Mouse (Mus musculus): ENCODE results near the gene Mfsd14b. TPM values are rescaled to one million over a fixed set of nuclear protein-coding genes. Genes with fewer than 3 reads are reported as not detected.

The Mfsd14b gene
- polyA plus RNA-seq (2012; rRNA removed): 31.1 and 35.5 TPM in 2 replicates
- polyA plus RNA-seq (2014; fragmentation: Nextera tagmentation; extraction: Ambion mirVana): 70.6 and 73.9 TPM in 2 replicates

GRCm38 (mm10) chr13:65112459-65113110 is at the start of gene Mfsd14b:
TSS of gene Mfsd14b (minus strand) at chr13:65112975.
- Histone ChIP-seq H3K4me1 (ENCODE audit: control insufficient read depth, insufficient read depth, low read length) (peaks cover 5% of the 10 kb centered on the region; the same call in 1 of the 2 replicates), H3K9ac (ENCODE audit: low read depth, low read length, severe bottlenecking) (peak within 1 kb of the TSS; percentile 97), H3K4me2 (replicated peaks; ENCODE audit: low read depth, low read length, severe bottlenecking) (peak within 1 kb of the TSS; percentile 76), H3K9me3 (ENCODE audit: control insufficient read depth, low read length) (no peaks in the 10 kb centered on the region), H3K27ac (replicated peaks; ENCODE audit: low read depth, low read length) (peak within 1 kb of the TSS; percentile 92), H3K4me3 (replicated peaks; ENCODE audit: low read length) (peak within 1 kb of the TSS; percentile 90), H3K36me3 (ENCODE audit: control insufficient read depth, insufficient read depth, low read length) (no peaks in the 10 kb centered on the region), H3K27me3 (ENCODE audit: control insufficient read depth, insufficient read depth, low read length) (no peaks in the 10 kb centered on the region)
- ATAC-seq (ENCODE audit: low FRiP score, low read depth): peak; percentile 100
- under 1% methylated on average over 59 of the region's 60 CpGs for WGBS
- peak; percentile 98 for DNase-seq (ENCODE audit: low spot score)
- peak; percentile 81; the same call in 1 of the 2 replicates for TF ChIP-seq POLR2A (IDR thresholded peaks at IDR 0.05; ENCODE audit: borderline replicate concordance, extremely low read depth, insufficient read depth, insufficient read length)

GRCm38 (mm10) chr13:65149940-65150339 is 37.2 kb upstream of the Mfsd14b start, which contains the start of gene Olfr466:
TSS of gene Olfr466 (plus strand) at chr13:65150240.
- Histone ChIP-seq H3K4me2 (replicated peaks; ENCODE audit: low read depth, low read length, severe bottlenecking) (no peak within 1 kb of the TSS), H3K4me1 (ENCODE audit: control insufficient read depth, insufficient read depth, low read length) (no peaks in the 10 kb centered on the region), H3K9me3 (ENCODE audit: control insufficient read depth, low read length) (no peaks in the 10 kb centered on the region), H3K27ac (replicated peaks; ENCODE audit: low read depth, low read length) (no peak within 1 kb of the TSS), H3K27me3 (ENCODE audit: control insufficient read depth, insufficient read depth, low read length) (no peaks in the 10 kb centered on the region), H3K36me3 (ENCODE audit: control insufficient read depth, insufficient read depth, low read length) (no peaks in the 10 kb centered on the region), H3K9ac (ENCODE audit: low read depth, low read length, severe bottlenecking) (no peak within 1 kb of the TSS), H3K4me3 (replicated peaks; ENCODE audit: low read length) (no peak within 1 kb of the TSS)
- DNase-seq (ENCODE audit: low spot score): no peak
- 73% methylated on average over 1 of the region's 1 CpGs for WGBS
- no peak for ATAC-seq (ENCODE audit: low FRiP score, low read depth)
- TF ChIP-seq POLR2A (IDR thresholded peaks at IDR 0.05; ENCODE audit: borderline replicate concordance, extremely low read depth, insufficient read depth, insufficient read length): no peak

- ATAC-seq (ENCODE audit: low FRiP score, low read depth): no peak
- WGBS: 84% methylated on average over 4 of the region's 4 CpGs
Observed at GRCm38 (mm10) chr13:65137789-65138188, 25.0 kb upstream of the Mfsd14b start, which contains the start of gene Olfr465-ps1. TSS of gene Olfr465-ps1 (plus strand) at chr13:65138089.

GRCm38 (mm10) chr13:65127063-65127847 is 14.5 kb upstream of the Mfsd14b start:
- WGBS: 63% methylated on average over 3 of the region's 3 CpGs
- Histone ChIP-seq H3K27me3 (ENCODE audit: control insufficient read depth, insufficient read depth, low read length) (no peaks in the 10 kb centered on the region), H3K4me3 (replicated peaks; ENCODE audit: low read length) (no peak overlapping the region), H3K9ac (ENCODE audit: low read depth, low read length, severe bottlenecking) (no peak overlapping the region), H3K36me3 (ENCODE audit: control insufficient read depth, insufficient read depth, low read length) (no peaks in the 10 kb centered on the region), H3K9me3 (ENCODE audit: control insufficient read depth, low read length) (no peaks in the 10 kb centered on the region), H3K4me2 (replicated peaks; ENCODE audit: low read depth, low read length, severe bottlenecking) (no peak overlapping the region), H3K27ac (replicated peaks; ENCODE audit: low read depth, low read length) (no peak overlapping the region), H3K4me1 (ENCODE audit: control insufficient read depth, insufficient read depth, low read length) (no peaks in the 10 kb centered on the region)
- DNase-seq (ENCODE audit: low spot score): no peak
- ATAC-seq (ENCODE audit: low FRiP score, low read depth): no peak
- TF ChIP-seq POLR2A (IDR thresholded peaks at IDR 0.05; ENCODE audit: borderline replicate concordance, extremely low read depth, insufficient read depth, insufficient read length): no peak

More at GRCm38 (mm10) chr13:65137789-65138188, 25.0 kb upstream of the Mfsd14b start, which contains the start of gene Olfr465-ps1:
- H3K4me3 ChIP-seq (replicated peaks; ENCODE audit: low read length): no peak within 1 kb of the TSS
- TF ChIP-seq POLR2A (IDR thresholded peaks at IDR 0.05; ENCODE audit: borderline replicate concordance, extremely low read depth, insufficient read depth, insufficient read length): no peak
- no peak for DNase-seq (ENCODE audit: low spot score)
- no peak within 1 kb of the TSS for H3K27ac ChIP-seq (replicated peaks; ENCODE audit: low read depth, low read length)
- H3K9me3 ChIP-seq (ENCODE audit: control insufficient read depth, low read length): no peaks in the 10 kb centered on the region
- no peaks in the 10 kb centered on the region for H3K4me1 ChIP-seq (ENCODE audit: control insufficient read depth, insufficient read depth, low read length)
- no peaks in the 10 kb centered on the region for H3K36me3 ChIP-seq (ENCODE audit: control insufficient read depth, insufficient read depth, low read length)
- no peak within 1 kb of the TSS for H3K9ac ChIP-seq (ENCODE audit: low read depth, low read length, severe bottlenecking)
- no peak within 1 kb of the TSS for H3K4me2 ChIP-seq (replicated peaks; ENCODE audit: low read depth, low read length, severe bottlenecking)
- no peaks in the 10 kb centered on the region for H3K27me3 ChIP-seq (ENCODE audit: control insufficient read depth, insufficient read depth, low read length)

GRCm38 (mm10) chr13:65122111-65122510 is 9.3 kb upstream of the Mfsd14b start:
- no peaks in the 10 kb centered on the region for H3K27me3 ChIP-seq (ENCODE audit: control insufficient read depth, insufficient read depth, low read length)
- H3K4me3 ChIP-seq (replicated peaks; ENCODE audit: low read length): no peak overlapping the region
- no peak overlapping the region for H3K27ac ChIP-seq (replicated peaks; ENCODE audit: low read depth, low read length)
- no peak for TF ChIP-seq POLR2A (IDR thresholded peaks at IDR 0.05; ENCODE audit: borderline replicate concordance, extremely low read depth, insufficient read depth, insufficient read length)
- no peaks in the 10 kb centered on the region for H3K9me3 ChIP-seq (ENCODE audit: control insufficient read depth, low read length)
- H3K36me3 ChIP-seq (ENCODE audit: control insufficient read depth, insufficient read depth, low read length): no peaks in the 10 kb centered on the region
- DNase-seq (ENCODE audit: low spot score) (no peak), ATAC-seq (ENCODE audit: low FRiP score, low read depth) (no peak)
- no peaks in the 10 kb centered on the region for H3K4me1 ChIP-seq (ENCODE audit: control insufficient read depth, insufficient read depth, low read length)
- no peak overlapping the region for H3K9ac ChIP-seq (ENCODE audit: low read depth, low read length, severe bottlenecking)
- no peak overlapping the region for H3K4me2 ChIP-seq (replicated peaks; ENCODE audit: low read depth, low read length, severe bottlenecking)
- WGBS: 63% methylated on average over 1 of the region's 1 CpGs
